Mouse (Mus musculus) midbrain, embryonic 14.5 days (tissue): ENCODE measurements around the gene Tlr5. TPM values are rescaled to one million over a fixed set of nuclear protein-coding genes. Genes with fewer than 3 reads are reported as not detected.
A peak's percentile ranks its signal among the peaks of the same experiment; 100 is the strongest.

Experiments used
- ATAC-seq: fragments of 200-750 bp; cut with Nextera tagmentation; 2 replicates; pipeline ENCODE4 v1.8.0; 2017; ENCODE audit warnings: moderate number of reproducible peaks, moderate library complexity; ENCODE audit not compliant: low FRiP score, low TSS enrichment
- DNase-seq: peaks from one replicate; pipeline ENCODE4 v3.0.0-alpha.2; 2015
- H3K27ac ChIP-seq: fragments of 300-500 bp; sonication (generic); replicated peaks from 2 replicates; pipeline ENCODE4 v1.5.1; 2014; ENCODE audit warnings: mild to moderate bottlenecking, low read depth, low read length, moderate library complexity
- H3K27me3 ChIP-seq: fragments of 300-500 bp; sonication (generic); 2 replicates; pipeline ENCODE4 v1.6.1; 2014; ENCODE audit warnings: low read length, control low read depth, mixed read lengths; ENCODE audit not compliant: control insufficient read depth, insufficient read depth
- H3K36me3 ChIP-seq: fragments of 300-500 bp; sonication (generic); 2 replicates; pipeline ENCODE4 v1.6.1; 2014; ENCODE audit warnings: low read length, control low read depth; ENCODE audit not compliant: control insufficient read depth, insufficient read depth
- H3K4me1 ChIP-seq: fragments of 300-500 bp; sonication (generic); 2 replicates; pipeline ENCODE4 v1.6.1; 2014; ENCODE audit warnings: mild to moderate bottlenecking, antibody characterized with exemption, low read length, control low read depth; ENCODE audit not compliant: control insufficient read depth, insufficient read depth
- H3K4me2 ChIP-seq: fragments of 300-500 bp; sonication (generic); 2 replicates; pipeline ENCODE4 v1.6.1; 2014; ENCODE audit warnings: mild to moderate bottlenecking, low read length, moderate library complexity
- H3K4me3 ChIP-seq: fragments of 300-500 bp; sonication (generic); replicated peaks from 2 replicates; pipeline ENCODE4 v1.5.1; 2014; ENCODE audit warnings: low read depth, low read length
- H3K9ac ChIP-seq: fragments of 300-500 bp; sonication (generic); replicated peaks from 2 replicates; pipeline ENCODE4 v1.6.1; 2014; ENCODE audit warnings: mild to moderate bottlenecking, low read length, moderate library complexity
- H3K9me3 ChIP-seq: fragments of 300-500 bp; sonication (generic); 2 replicates; pipeline ENCODE4 v1.6.1; 2016; ENCODE audit warnings: low read length, control low read depth, mixed read lengths; ENCODE audit not compliant: control insufficient read depth
- WGBS: fragments of 180-500 bp; shearing (Covaris S2); extraction: QIAGEN DNeasy Blood & Tissue Kit; methylation state at CpG from one replicate; pipeline ENCODE4 v1.1.7; 2014; 5-methylcytosine and 5-hydroxymethylcytosine counted together
- polyA plus RNA-seq: library from polyadenylated mRNA; unstranded; fragments of >200 nt; fragmentation: Nextera tagmentation; extraction: Ambion mirVana; gene quantifications from 2 replicates; pipeline ENCODE4 v1.2.1, GENCODE M21; 2014

Tlr5 gene
- polyA plus RNA-seq, 1 experiment from 2014 or later = 0.25 TPM

DNA sequence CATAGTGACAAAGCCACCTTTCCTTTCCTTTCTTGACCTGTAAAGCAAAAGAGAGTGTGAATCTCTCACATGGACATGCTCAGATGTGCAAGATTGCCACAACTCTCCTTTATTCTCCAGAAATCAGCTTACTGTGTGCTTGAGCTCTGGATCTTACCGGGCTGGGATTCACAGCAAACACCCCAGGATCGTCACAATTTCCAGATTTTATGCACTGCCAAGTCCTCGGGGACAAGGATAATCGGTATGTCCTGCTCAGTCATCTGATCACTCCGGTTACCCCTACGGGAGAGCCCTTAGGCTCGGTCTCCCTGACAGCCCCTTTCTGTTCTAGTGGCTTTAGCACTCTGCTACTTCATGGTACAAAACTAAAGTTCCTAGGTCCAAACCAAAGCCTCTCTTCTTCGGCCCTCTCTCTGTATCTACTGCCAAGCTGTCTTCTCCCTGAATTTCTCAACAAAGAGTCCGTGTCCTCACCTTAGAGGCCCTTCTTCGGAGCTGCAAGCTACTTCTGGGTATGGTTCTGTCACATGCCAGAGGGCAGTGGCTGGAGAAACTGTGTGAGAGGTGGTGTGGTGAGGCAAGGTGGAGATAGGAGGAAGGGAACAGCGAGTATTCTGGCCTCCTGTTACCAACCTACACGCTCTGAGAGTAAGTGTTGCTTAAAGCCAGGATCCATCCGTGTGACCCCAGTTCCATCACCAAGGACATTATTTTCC, 3.4 kb downstream of the Tlr5 start:
- peaks cover 39% of the 10 kb centered on the region for H3K4me1 ChIP-seq
- H3K9me3 ChIP-seq = no peaks in the 10 kb centered on the region
- WGBS = 74% methylated on average over 13 of the region's 13 CpGs
- no peak overlapping the region for H3K4me3 ChIP-seq
- no peak overlapping the region for H3K27ac ChIP-seq
- H3K9ac ChIP-seq = no peak overlapping the region
- no peak for DNase-seq
- H3K36me3 ChIP-seq = no peaks in the 10 kb centered on the region
- ATAC-seq = no peak
- no peaks in the 10 kb centered on the region for H3K27me3 ChIP-seq
- no peak overlapping the region for H3K4me2 ChIP-seq

DNA sequence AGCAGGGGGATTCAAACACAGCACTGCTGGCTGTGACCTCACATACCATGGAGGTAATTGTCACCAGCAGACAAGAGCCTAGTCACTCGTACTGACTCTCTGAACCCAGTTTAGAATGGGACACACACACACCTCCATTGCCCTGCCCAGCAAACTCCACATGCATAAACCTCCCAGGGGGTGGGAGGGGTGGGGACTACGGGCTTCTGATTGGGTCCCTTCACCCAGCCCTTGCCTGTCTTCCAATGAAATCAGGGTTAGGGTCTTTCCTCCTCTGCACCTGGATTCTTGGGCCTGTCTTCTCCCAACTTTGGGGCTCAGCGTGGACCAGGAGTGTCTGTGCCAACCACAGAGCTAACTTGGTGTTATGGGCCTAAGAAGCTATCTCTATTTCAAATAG, 4.2 kb downstream of the Tlr5 start:
- Histone ChIP-seq H3K4me2 (peak overlapping the region; percentile 58), H3K9ac (no peak overlapping the region), H3K27ac (peak overlapping the region; percentile 58), H3K9me3 (no peaks in the 10 kb centered on the region), H3K27me3 (no peaks in the 10 kb centered on the region), H3K4me3 (no peak overlapping the region), H3K36me3 (no peaks in the 10 kb centered on the region), H3K4me1 (peaks cover 34% of the 10 kb centered on the region)
- no peak for ATAC-seq
- DNase-seq = no peak
- WGBS = 32% methylated on average over 3 of the region's 3 CpGs

DNA sequence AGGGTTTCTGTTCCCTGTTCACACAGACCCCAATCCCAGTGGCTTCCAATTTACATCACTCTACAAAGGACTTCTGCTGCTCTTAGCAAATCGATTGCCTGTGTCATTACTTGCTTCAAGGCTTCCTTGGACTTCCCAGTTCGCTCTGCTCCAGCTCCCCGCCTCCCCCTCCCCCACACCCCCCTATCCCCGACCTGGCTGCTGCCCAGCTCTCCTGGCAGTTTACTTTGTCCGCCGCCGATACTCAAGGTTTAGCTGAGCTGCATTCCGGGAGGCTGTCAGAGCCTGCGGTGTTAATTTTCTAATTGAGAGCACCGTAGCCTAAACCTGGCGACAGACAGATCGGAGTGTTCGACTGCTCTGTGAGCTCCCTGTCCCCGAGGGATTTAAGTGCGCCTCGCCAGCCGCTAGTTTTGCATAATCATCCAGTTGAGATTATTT, 4.7 kb downstream of the Tlr5 start:
- WGBS = under 1% methylated on average over 17 of the region's 17 CpGs
- Histone ChIP-seq H3K27ac (peak overlapping the region; percentile 58), H3K36me3 (no peaks in the 10 kb centered on the region)

DNA sequence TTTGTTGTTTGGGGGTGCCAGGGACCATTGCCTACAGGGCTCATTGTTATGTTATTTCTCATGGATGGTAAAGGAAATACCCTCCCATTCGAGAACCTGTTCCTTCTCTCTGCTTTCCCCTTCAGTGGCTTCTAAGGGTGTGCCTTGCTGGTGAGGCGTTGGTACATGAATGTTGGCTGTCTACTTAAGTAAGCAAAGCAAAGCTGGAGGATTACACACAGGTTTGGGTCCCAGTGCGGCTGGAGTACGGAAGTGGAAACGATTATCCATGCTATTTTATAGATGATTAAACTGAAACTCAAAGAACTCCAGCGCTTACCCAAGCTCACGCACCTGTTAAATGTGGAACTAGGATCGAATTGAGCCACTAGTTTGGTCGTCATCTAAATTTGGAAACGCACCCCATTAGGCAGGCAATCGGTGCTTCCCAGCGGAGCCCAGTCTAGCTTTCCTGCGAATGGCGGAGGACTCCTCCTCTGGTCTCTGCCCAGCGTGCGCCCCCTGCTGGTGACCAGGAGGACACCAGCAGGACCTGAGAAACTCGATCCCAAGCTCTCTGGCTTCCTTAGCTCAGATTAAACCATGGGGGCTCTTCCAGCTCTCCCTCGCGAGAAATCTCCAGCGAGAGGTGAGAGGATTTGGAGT, 5.3 kb downstream of the Tlr5 start:
- ATAC-seq = peak; percentile 76
- H3K4me1 ChIP-seq = peaks cover 34% of the 10 kb centered on the region
- peak; percentile 94 for DNase-seq
- peak overlapping the region; percentile 58 for H3K4me2 ChIP-seq
- no peaks in the 10 kb centered on the region for H3K9me3 ChIP-seq
- under 1% methylated on average over 20 of the region's 20 CpGs for WGBS
- no peaks in the 10 kb centered on the region for H3K36me3 ChIP-seq
- H3K27me3 ChIP-seq = no peaks in the 10 kb centered on the region
- peak overlapping the region; percentile 58 for H3K27ac ChIP-seq
- peak overlapping the region; percentile 37 for H3K4me3 ChIP-seq
- H3K9ac ChIP-seq = peak overlapping the region; percentile 38

More for the DNA sequence above, 4.7 kb downstream of the Tlr5 start:
- Histone ChIP-seq H3K4me1 (peaks cover 33% of the 10 kb centered on the region), H3K4me3 (peak overlapping the region; percentile 37), H3K9me3 (no peaks in the 10 kb centered on the region), H3K27me3 (no peaks in the 10 kb centered on the region), H3K9ac (peak overlapping the region; percentile 38), H3K4me2 (peak overlapping the region; percentile 58)
- DNase-seq = peak; percentile 82
- peak; percentile 35; the same call in 1 of the 2 replicates for ATAC-seq

DNA sequence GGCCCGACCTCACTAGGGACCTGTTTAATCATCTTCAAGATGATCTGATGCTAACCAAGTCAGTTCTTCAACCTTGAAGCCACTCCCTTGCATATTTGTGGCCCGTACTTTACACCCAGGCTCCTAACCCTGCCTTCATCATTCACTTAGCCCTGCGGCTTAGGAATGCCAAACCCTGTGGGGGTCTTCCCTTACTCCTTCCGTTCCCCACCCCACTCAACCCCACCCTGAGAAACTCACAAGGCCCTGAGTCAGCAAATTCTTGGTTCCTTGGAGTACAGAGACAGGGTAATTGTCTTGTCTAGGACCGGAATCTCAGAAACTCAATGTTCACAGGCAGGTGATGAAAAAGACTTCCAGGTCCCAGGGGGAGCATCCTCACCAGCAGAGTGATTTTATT, 6.5 kb downstream of the Tlr5 start:
- WGBS = 76% methylated on average over 5 of the region's 5 CpGs
- Histone ChIP-seq H3K9me3 (no peaks in the 10 kb centered on the region), H3K36me3 (no peaks in the 10 kb centered on the region), H3K27me3 (no peaks in the 10 kb centered on the region), H3K9ac (no peak overlapping the region), H3K4me2 (no peak overlapping the region), H3K4me1 (peaks cover 29% of the 10 kb centered on the region), H3K27ac (no peak overlapping the region), H3K4me3 (no peak overlapping the region)
- DNase-seq (no peak), ATAC-seq (no peak)

DNA sequence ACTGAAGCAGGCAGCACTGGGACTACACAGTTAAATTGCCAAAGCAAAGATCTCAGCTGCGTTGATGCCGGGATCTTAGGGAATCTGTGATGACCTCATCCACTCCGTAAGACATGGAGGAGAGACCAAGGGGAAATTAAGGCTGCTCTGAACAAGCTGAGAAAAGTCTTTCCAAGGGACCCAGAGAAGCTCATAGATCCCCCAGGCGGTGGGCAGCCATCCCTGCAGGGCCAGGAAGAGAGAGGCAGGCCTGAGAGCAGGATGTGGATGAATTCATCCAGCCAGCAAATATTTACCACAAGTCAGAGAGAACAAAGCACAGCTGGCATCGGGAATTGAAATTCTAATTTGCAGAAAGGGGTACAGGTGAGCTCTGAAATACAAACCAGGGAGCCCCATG, 8.7 kb downstream of the Tlr5 start:
- Histone ChIP-seq H3K4me2 (no peak overlapping the region), H3K27ac (no peak overlapping the region; the same call in 1 of the 2 replicates)

DNA sequence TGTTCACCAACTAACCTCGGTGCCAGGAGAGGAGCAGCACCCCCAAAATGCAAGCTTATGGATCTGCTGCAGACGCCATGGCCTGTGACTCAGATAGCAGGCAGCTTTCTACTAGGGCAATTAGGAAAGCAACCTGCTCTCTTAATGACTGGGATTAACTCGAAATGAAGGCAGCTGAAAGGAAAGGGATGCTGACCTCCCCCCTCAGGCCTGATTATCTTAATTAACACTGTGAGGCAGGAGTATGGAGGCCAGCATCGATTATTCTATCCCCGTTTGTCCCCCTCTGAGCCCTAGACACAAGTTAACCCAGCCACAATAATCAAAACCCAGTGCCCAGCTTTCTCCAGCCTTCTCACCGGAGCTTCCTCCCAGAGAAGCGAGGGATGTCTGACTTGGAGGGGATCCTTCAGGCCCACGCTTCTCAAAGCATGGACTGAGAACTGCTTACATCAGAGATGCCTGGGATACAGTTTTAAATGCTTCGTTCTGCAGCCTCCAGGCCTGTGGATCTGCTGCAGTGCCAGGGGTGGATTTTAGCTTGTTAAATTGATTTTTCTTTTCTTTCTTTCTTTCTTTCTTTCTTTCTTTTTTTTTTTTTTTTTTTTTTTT, 10.4 kb downstream of the Tlr5 start:
- Histone ChIP-seq H3K9ac (no peak overlapping the region), H3K4me2 (no peak overlapping the region), H3K4me3 (no peak overlapping the region), H3K27ac (peak overlapping the region; percentile 37), H3K36me3 (no peaks in the 10 kb centered on the region), H3K27me3 (no peaks in the 10 kb centered on the region), H3K9me3 (no peaks in the 10 kb centered on the region), H3K4me1 (peaks cover 14% of the 10 kb centered on the region)
- WGBS = 31% methylated on average over 9 of the region's 9 CpGs
- ATAC-seq (no peak), DNase-seq (peak; percentile 37)

More for the DNA sequence above, 8.7 kb downstream of the Tlr5 start:
- H3K9ac ChIP-seq = no peak overlapping the region
- H3K4me1 ChIP-seq = peaks cover 29% of the 10 kb centered on the region
- DNase-seq (peak; percentile 56), ATAC-seq (no peak)
- H3K27me3 ChIP-seq = no peaks in the 10 kb centered on the region
- no peak overlapping the region for H3K4me3 ChIP-seq
- no peaks in the 10 kb centered on the region for H3K36me3 ChIP-seq
- 53% methylated on average over 5 of the region's 5 CpGs for WGBS
- H3K9me3 ChIP-seq = no peaks in the 10 kb centered on the region

DNA sequence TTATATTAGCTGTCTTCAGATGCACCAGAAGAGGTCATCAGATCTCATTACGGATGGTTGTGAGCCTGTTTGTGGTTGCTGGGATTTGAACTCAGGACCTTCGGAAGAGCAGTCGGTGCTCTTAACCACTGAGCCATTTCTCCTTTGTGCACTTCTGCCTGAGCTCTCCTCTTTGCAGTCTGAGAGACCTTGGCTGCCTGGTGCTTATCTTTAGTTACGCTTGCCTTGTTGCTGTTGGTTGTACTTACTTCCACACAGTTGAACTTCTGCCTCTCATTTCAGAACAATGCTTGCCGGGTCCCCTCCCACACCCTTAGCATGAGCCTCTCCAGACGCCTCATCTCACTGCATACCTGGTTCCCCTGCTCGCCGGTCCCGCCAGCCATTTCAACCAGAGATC, 14.1 kb downstream of the Tlr5 start:
- ATAC-seq = no peak

More for the DNA sequence above, 14.1 kb downstream of the Tlr5 start:
- H3K4me2 ChIP-seq = no peak overlapping the region
- H3K27me3 ChIP-seq = no peaks in the 10 kb centered on the region
- no peak overlapping the region for H3K9ac ChIP-seq
- no peaks in the 10 kb centered on the region for H3K36me3 ChIP-seq
- DNase-seq = no peak
- H3K4me3 ChIP-seq = no peak overlapping the region
- 91% methylated on average over 9 of the region's 9 CpGs for WGBS
- no peaks in the 10 kb centered on the region for H3K9me3 ChIP-seq
- H3K4me1 ChIP-seq = peaks cover 10% of the 10 kb centered on the region
- no peak overlapping the region for H3K27ac ChIP-seq
